Mouse (Mus musculus) forebrain, embryonic 14.5 days (tissue): ENCODE measurements around the gene Sco1. TPM values are rescaled to one million over a fixed set of nuclear protein-coding genes. Genes with fewer than 3 reads are reported as not detected.
A peak's percentile ranks its signal among the peaks of the same experiment; 100 is the strongest.

Experiments used
- ATAC-seq: fragments of 200-750 bp; cut with Nextera tagmentation; 2 replicates; pipeline ENCODE4 v1.8.0; 2017; ENCODE audit warnings: mild to moderate bottlenecking, moderate library complexity
- DNase-seq: peaks from one replicate; pipeline ENCODE4 v3.0.0-alpha.2; 2015; ENCODE audit warnings: low spot score
- H3K27ac ChIP-seq: fragments of 300-500 bp; sonication (generic); 2 replicates; pipeline ENCODE4 v1.5.1; 2014; ENCODE audit warnings: low read depth, mild to moderate bottlenecking, control low read depth, low read length, moderate library complexity
- H3K27me3 ChIP-seq: fragments of 300-500 bp; sonication (generic); replicated peaks from 2 replicates; pipeline ENCODE4 v1.6.1; 2014; ENCODE audit warnings: low read length, control low read depth, mixed read lengths; ENCODE audit not compliant: control insufficient read depth, insufficient read depth
- H3K36me3 ChIP-seq: fragments of 300-500 bp; sonication (generic); 2 replicates; pipeline ENCODE4 v1.6.1; 2014; ENCODE audit warnings: low read length, control low read depth; ENCODE audit not compliant: control insufficient read depth, insufficient read depth
- H3K4me1 ChIP-seq: fragments of 300-500 bp; sonication (generic); 2 replicates; pipeline ENCODE4 v1.6.1; 2014; ENCODE audit warnings: antibody characterized with exemption, low read length, control low read depth; ENCODE audit not compliant: control insufficient read depth, insufficient read depth
- H3K4me2 ChIP-seq: fragments of 300-500 bp; sonication (generic); 2 replicates; pipeline ENCODE4 v1.6.1; 2014; ENCODE audit warnings: mild to moderate bottlenecking, control low read depth, low read length
- H3K4me3 ChIP-seq: fragments of 300-500 bp; sonication (generic); 2 replicates; pipeline ENCODE4 v1.5.1; 2014; ENCODE audit warnings: low read depth, low read length, control low read depth
- H3K9ac ChIP-seq: fragments of 300-500 bp; sonication (generic); 2 replicates; pipeline ENCODE4 v1.6.1; 2014; ENCODE audit warnings: mild to moderate bottlenecking, low read length, control low read depth, moderate library complexity
- H3K9me3 ChIP-seq: fragments of 300-500 bp; sonication (generic); replicated peaks from 2 replicates; pipeline ENCODE4 v1.6.1; 2016; ENCODE audit warnings: low read length, control low read depth, mixed read lengths; ENCODE audit not compliant: control insufficient read depth
- WGBS: fragments of 180-500 bp; shearing (Covaris S2); extraction: QIAGEN DNeasy Blood & Tissue Kit; methylation state at CpG from one replicate; pipeline ENCODE4 v1.1.7; 2014; 5-methylcytosine and 5-hydroxymethylcytosine counted together
- polyA plus RNA-seq: library from polyadenylated mRNA; unstranded; fragments of >200 nt; fragmentation: Nextera tagmentation; extraction: Ambion mirVana; gene quantifications from 2 replicates; pipeline ENCODE4 v1.2.1, GENCODE M21; 2014

Sco1 gene
- polyA plus RNA-seq, 1 experiment from 2014 or later: 9.3 TPM

DNA sequence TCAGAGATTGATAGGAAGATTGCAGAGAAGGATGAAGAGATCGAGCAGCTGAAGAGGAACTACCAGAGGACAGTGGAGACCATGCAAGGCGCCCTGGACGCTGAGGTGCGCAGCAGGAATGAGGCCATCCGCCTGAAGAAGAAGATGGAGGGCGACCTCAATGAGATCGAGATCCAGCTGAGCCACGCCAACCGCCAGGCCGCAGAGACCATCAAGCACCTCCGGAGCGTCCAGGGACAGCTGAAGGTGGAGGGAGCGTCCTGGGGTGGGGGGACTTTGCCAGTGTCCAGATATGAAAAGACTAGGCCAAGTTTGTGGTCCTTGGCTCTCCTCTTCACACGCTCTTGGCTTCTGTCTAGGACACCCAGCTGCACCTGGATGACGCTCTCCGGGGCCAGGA is 46.8 kb downstream of the Sco1 start:
- no peak overlapping the region for H3K4me3 ChIP-seq
- no peak for DNase-seq
- no peak overlapping the region for H3K9ac ChIP-seq
- H3K27ac ChIP-seq: no peak overlapping the region
- H3K27me3 ChIP-seq: no peaks in the 10 kb centered on the region
- no peak overlapping the region for H3K4me2 ChIP-seq
- no peaks in the 10 kb centered on the region for H3K4me1 ChIP-seq
- ATAC-seq: no peak
- H3K36me3 ChIP-seq: no peaks in the 10 kb centered on the region
- 91% methylated on average over 16 of the region's 16 CpGs for WGBS
- no peaks in the 10 kb centered on the region for H3K9me3 ChIP-seq

DNA sequence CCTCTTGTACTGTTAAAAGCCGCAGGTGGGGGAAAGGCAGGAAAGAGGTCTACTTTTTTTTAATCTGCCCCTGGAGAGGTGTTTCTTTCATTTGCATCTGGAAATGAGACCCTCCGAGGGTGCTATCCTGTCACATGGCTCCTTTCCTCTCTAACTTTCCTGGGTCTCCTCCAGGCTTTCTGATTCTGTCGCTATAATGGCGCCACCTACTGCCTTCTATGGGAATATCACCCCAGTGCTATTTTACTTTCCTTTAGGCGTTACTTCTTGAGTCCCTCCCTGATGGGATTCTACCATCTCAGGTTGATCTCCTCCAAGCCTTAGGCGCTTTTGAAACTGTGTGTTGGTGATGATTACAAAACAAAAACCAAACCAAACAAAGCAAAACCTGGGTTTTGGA is 47.7 kb downstream of the Sco1 start:
- H3K4me2 ChIP-seq: no peak overlapping the region
- H3K4me3 ChIP-seq: no peak overlapping the region
- no peaks in the 10 kb centered on the region for H3K4me1 ChIP-seq
- no peaks in the 10 kb centered on the region for H3K9me3 ChIP-seq
- DNase-seq (peak; percentile 51), ATAC-seq (no peak)
- H3K9ac ChIP-seq: no peak overlapping the region
- H3K27me3 ChIP-seq: no peaks in the 10 kb centered on the region
- H3K36me3 ChIP-seq: no peaks in the 10 kb centered on the region
- WGBS: 39% methylated on average over 6 of the region's 6 CpGs
- no peak overlapping the region for H3K27ac ChIP-seq

DNA sequence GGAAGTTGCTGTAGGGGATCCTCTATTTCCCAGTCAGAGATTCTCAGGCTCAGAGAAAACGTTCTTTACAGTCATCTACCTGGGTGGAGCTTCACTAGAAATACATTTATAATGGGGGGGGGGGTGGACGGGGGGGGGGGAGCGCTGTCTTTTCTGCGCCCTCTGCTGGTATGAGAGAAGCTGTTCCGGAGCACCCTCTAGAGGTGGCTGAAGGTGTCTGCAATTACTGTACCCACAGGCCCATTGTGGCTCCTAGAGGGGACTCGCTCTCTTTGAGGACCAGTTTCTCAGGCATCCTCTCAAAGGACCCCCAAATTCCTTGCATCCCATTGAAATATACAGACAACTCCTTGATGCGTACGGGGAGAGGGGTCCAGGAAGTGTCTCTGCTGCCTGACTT is 49.2 kb downstream of the Sco1 start:
- H3K4me1 ChIP-seq: no peaks in the 10 kb centered on the region
- no peaks in the 10 kb centered on the region for H3K9me3 ChIP-seq
- ATAC-seq: no peak
- DNase-seq: peak; percentile 48
- no peak overlapping the region for H3K27ac ChIP-seq
- no peaks in the 10 kb centered on the region for H3K36me3 ChIP-seq
- no peak overlapping the region for H3K4me3 ChIP-seq
- no peak overlapping the region for H3K4me2 ChIP-seq
- 32% methylated on average over 8 of the region's 8 CpGs for WGBS
- no peaks in the 10 kb centered on the region for H3K27me3 ChIP-seq
- H3K9ac ChIP-seq: no peak overlapping the region

DNA sequence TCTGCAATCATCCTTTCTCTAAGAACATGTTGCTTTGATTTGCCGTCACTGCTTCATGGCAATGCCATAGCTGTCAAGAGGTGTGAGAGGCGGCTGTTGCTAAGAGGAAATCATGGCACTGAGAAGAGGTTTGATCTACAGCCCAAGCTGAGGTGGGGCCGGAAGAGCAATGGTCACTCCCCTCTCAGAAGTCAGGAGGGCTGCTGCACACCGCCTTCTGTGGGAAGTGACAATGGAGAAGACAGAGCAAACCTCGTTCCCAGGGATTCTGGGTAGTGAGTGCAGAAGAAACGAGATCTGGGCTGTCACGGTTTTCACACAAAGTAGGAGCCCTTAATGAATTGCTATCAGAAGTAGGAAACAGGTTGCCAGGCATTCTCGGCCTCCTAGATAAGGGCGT is 50.8 kb downstream of the Sco1 start:
- H3K4me3 ChIP-seq: no peak overlapping the region
- H3K4me2 ChIP-seq: no peak overlapping the region
- no peaks in the 10 kb centered on the region for H3K36me3 ChIP-seq
- H3K9ac ChIP-seq: no peak overlapping the region
- ATAC-seq: no peak
- H3K27me3 ChIP-seq: no peaks in the 10 kb centered on the region
- H3K4me1 ChIP-seq: no peaks in the 10 kb centered on the region
- H3K9me3 ChIP-seq: no peaks in the 10 kb centered on the region
- H3K27ac ChIP-seq: no peak overlapping the region
- whole genome bisulfite sequencing: 79% methylated on average over 9 of the region's 9 CpGs
- DNase-seq: no peak

DNA sequence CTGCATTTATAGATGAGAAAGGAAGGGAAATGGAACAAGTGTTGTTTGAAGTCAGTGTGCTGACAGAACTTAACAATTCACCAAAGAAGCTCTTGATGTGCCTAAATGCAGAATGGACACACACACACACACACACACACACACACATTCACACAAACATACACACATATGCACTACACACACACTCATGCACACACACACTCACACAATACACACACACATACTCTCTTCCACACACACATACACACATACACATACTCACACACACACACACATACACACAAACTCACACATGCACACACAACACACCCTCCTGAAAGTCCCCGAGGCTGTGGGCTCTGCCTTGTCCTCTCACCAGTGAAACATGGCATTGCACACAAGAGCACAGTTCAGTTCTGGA is 51.8 kb downstream of the Sco1 start:
- no peaks in the 10 kb centered on the region for H3K4me1 ChIP-seq
- no peaks in the 10 kb centered on the region for H3K27me3 ChIP-seq
- ATAC-seq: no peak
- no peaks in the 10 kb centered on the region for H3K9me3 ChIP-seq
- no peaks in the 10 kb centered on the region for H3K36me3 ChIP-seq
- H3K9ac ChIP-seq: no peak overlapping the region
- no peak for DNase-seq
- no peak overlapping the region for H3K4me2 ChIP-seq
- WGBS: 92% methylated on average over 1 of the region's 1 CpGs
- no peak overlapping the region for H3K27ac ChIP-seq
- no peak overlapping the region for H3K4me3 ChIP-seq

DNA sequence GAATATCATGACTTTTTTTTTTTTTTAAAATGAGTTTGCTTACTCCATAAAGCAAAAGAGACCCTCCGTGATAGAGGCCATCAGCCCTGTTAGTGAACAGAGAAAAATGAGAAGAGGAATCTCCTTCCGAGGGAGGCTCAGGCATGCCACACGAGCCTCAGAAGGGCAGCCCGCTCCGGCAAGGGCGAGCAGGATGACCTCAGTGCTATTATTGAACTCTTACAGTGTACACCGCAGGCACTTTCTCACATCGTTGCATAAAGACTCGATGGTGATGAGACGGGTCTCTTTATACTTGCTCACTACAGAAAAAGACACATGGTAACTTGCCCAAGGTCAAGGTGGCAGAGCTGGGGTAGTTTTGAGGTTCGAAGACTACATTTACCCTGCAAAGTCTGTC is 52.2 kb downstream of the Sco1 start:
- no peaks in the 10 kb centered on the region for H3K27me3 ChIP-seq
- no peak overlapping the region for H3K9ac ChIP-seq
- no peak overlapping the region for H3K27ac ChIP-seq
- ATAC-seq: no peak
- DNase-seq: no peak
- H3K4me1 ChIP-seq: no peaks in the 10 kb centered on the region
- H3K9me3 ChIP-seq: no peaks in the 10 kb centered on the region
- H3K36me3 ChIP-seq: no peaks in the 10 kb centered on the region
- no peak overlapping the region for H3K4me3 ChIP-seq
- WGBS: 66% methylated on average over 11 of the region's 11 CpGs
- H3K4me2 ChIP-seq: no peak overlapping the region

DNA sequence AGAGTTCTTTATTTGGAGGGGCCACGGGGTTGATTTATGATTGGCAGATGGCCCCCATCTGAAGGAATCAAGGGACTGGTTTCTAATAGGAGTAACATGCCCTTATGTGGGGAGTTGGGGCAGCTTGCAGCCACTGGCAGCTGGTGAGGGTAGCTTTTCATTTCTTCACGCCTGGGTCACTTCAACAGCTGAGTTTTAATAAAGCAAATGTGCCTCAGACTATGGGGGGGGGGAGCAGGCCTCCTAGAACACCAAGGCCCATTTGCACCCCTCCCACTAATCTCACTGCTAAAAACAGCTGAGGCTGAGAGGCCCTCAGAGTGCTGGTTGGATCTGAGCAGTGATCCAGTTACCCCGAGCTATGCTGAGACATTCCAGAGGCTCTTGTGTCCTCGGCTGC is 53.2 kb downstream of the Sco1 start:
- no peak for DNase-seq
- Histone ChIP-seq H3K4me2 (no peak overlapping the region), H3K27ac (no peak overlapping the region), H3K36me3 (no peaks in the 10 kb centered on the region), H3K9ac (no peak overlapping the region), H3K4me1 (no peaks in the 10 kb centered on the region), H3K27me3 (no peaks in the 10 kb centered on the region), H3K4me3 (no peak overlapping the region), H3K9me3 (no peaks in the 10 kb centered on the region)
- ATAC-seq: no peak
- WGBS: 56% methylated on average over 4 of the region's 4 CpGs

DNA sequence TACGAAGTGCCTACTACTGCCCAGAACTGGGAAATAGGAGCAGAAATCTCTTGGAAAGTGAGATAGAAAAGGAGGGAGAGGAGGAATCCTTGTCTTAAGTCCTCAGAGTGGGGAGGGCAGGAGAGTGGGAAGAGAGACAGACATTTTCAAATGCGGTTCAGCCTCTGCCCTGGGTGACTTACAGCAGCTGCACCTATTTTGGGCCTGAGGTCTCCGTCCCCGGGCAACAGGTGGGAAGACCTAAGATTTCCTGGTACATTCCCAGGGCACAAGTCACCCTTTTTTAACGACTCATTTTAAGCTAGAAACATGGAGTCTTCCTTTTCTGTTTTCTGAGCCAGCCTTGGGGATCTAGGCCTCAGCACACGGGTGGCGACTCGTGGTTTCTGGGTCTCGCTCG is 54.5 kb downstream of the Sco1 start:
- WGBS: 77% methylated on average over 10 of the region's 10 CpGs
- Histone ChIP-seq H3K27ac (no peak overlapping the region), H3K36me3 (no peaks in the 10 kb centered on the region), H3K27me3 (no peaks in the 10 kb centered on the region), H3K4me3 (no peak overlapping the region), H3K9me3 (no peaks in the 10 kb centered on the region), H3K9ac (no peak overlapping the region), H3K4me2 (no peak overlapping the region), H3K4me1 (no peaks in the 10 kb centered on the region)
- no peak for ATAC-seq
- DNase-seq: no peak

DNA sequence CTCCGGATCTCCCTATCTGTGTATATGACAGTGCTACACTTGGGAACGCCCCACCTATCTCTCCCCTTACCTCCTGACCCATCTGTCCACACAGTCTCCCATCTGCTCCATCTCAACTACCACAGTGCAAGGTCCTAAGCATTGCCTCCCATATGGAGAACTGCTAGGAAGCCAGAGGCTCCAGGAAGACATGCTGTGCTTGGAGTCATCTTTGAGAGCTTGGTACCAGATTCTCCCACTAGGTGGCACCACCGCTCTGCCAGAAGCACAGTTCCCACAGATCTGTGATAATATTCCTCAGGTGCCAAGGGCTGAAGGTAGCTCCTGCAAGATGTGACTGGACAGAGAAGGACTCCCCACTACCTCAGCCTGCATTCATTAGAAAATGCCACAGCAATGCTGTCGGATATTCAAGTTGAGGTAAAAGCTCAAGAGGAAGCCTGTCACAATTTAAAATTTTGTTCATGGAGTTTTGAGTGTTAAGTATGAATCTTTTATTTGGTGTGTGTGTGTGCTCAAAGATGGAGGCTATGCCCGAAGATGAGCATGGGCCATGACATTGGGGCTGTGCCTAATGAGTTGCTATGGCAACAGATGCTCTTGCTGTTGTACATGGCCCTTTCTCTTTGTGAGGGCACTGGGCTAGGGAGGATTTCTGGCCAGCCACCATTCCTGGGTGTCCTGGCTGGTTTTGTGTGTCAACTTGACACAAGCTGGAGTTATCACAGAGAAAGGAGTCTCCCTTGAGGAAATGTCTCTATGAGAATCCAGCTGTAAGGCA is 57.9 kb downstream of the Sco1 start:
- Histone ChIP-seq H3K27ac (no peak overlapping the region), H3K4me3 (no peak overlapping the region), H3K9ac (no peak overlapping the region), H3K4me1 (no peaks in the 10 kb centered on the region), H3K4me2 (no peak overlapping the region), H3K27me3 (no peaks in the 10 kb centered on the region), H3K9me3 (no peaks in the 10 kb centered on the region), H3K36me3 (no peaks in the 10 kb centered on the region)
- ATAC-seq (peak; percentile 57), DNase-seq (peak; percentile 86)
- 39% methylated on average over 5 of the region's 5 CpGs for WGBS
